ENCODE assay signal across 32 mouse cellular contexts in genomic region chr1:55866677-55867076, GRCm38 (mm10).
"Had no signal": no experiment of that assay in that cellular context is flagged by ENCODE, and none has a peak within 500 bp of the region (broad histone marks: within the 10 kb centered on the region; RNA-seq: fewer than 3 reads in every experiment).

No protein-coding gene starts in this region.

- H3K9ac ChIP-seq: limb, embryonic 12.5 days; limb, embryonic 13.5 days; limb, embryonic 15.5 days; liver, embryonic 12.5 days; liver, embryonic 13.5 days; liver, embryonic 14.5 days; liver, embryonic 15.5 days; liver, postnatal 0 days; lung, embryonic 14.5 days; lung, embryonic 15.5 days; midbrain, embryonic 12.5 days; midbrain, embryonic 13.5 days; midbrain, embryonic 15.5 days had no signal

- DNase-seq: left cerebral cortex, postnatal 4 days; liver; liver, embryonic 13.5 days; liver, postnatal 0 days; lung, adult 18-20 months; lung, adult 2 months; lung, embryonic 14.5 days; lung, postnatal 10 days; lung, postnatal 14 days; lung, postnatal 36 days; lung, postnatal 4 days; midbrain, embryonic 14.5 days had no signal

- H3K4me2 ChIP-seq: limb, embryonic 12.5 days; limb, embryonic 13.5 days; limb, embryonic 15.5 days; liver, embryonic 11.5 days; liver, embryonic 12.5 days; liver, embryonic 13.5 days; liver, embryonic 15.5 days; lung, embryonic 14.5 days; lung, embryonic 15.5 days; midbrain, embryonic 11.5 days; midbrain, embryonic 12.5 days; midbrain, embryonic 13.5 days; midbrain, embryonic 15.5 days had no signal

- H3K36me3 ChIP-seq: limb, embryonic 10.5 days; limb, embryonic 12.5 days; limb, embryonic 13.5 days; limb, embryonic 15.5 days; liver, embryonic 12.5 days; liver, embryonic 13.5 days; liver, embryonic 15.5 days; lung, embryonic 15.5 days; midbrain, embryonic 10.5 days; midbrain, embryonic 12.5 days; midbrain, embryonic 13.5 days; midbrain, embryonic 15.5 days had no signal

- ATAC-seq: liver, embryonic 12.5 days; liver, postnatal 0 days; lung, postnatal 0 days; midbrain, embryonic 13.5 days; midbrain, embryonic 15.5 days; midbrain, embryonic 16.5 days had no signal

- H3K9me3 ChIP-seq: limb, embryonic 10.5 days; limb, embryonic 12.5 days; limb, embryonic 13.5 days; limb, embryonic 15.5 days; liver, embryonic 12.5 days; liver, embryonic 13.5 days; liver, embryonic 15.5 days; lung, embryonic 15.5 days; midbrain, embryonic 10.5 days; midbrain, embryonic 12.5 days; midbrain, embryonic 13.5 days; midbrain, embryonic 15.5 days had no signal

- H3K4me1 ChIP-seq: limb, embryonic 10.5 days; liver, embryonic 12.5 days; liver, embryonic 13.5 days; liver, embryonic 15.5 days; lung, embryonic 15.5 days; megakaryocyte, embryonic 14.5 days; midbrain, embryonic 10.5 days; midbrain, embryonic 12.5 days; midbrain, embryonic 13.5 days; midbrain, embryonic 15.5 days had no signal

- H3K4me3 ChIP-seq: left cerebral cortex, adult 2 months; limb, embryonic 10.5 days; limb, embryonic 12.5 days; limb, embryonic 13.5 days; limb, embryonic 15.5 days; liver, embryonic 12.5 days; liver, embryonic 13.5 days; liver, embryonic 15.5 days; lung, embryonic 15.5 days; megakaryocyte, embryonic 14.5 days; midbrain, embryonic 10.5 days; midbrain, embryonic 12.5 days; midbrain, embryonic 13.5 days; midbrain, embryonic 15.5 days; myocyte had no signal

- H3K27ac ChIP-seq: left cerebral cortex, adult 2 months; limb, embryonic 10.5 days; limb, embryonic 12.5 days; limb, embryonic 13.5 days; limb, embryonic 15.5 days; liver, embryonic 12.5 days; liver, embryonic 13.5 days; liver, embryonic 14.5 days; liver, embryonic 15.5 days; lung, embryonic 15.5 days; macrophage; midbrain, embryonic 10.5 days; midbrain, embryonic 12.5 days; midbrain, embryonic 13.5 days; midbrain, embryonic 15.5 days had no signal

- H3K27me3 ChIP-seq: limb, embryonic 12.5 days; limb, embryonic 15.5 days; liver, embryonic 12.5 days; liver, embryonic 13.5 days; liver, embryonic 15.5 days; lung, embryonic 15.5 days; megakaryocyte, embryonic 14.5 days; midbrain, embryonic 15.5 days had no signal
